22 mouse cellular contexts compared by ENCODE assay signal in genomic region chr1:39676221-39676876, GRCm38 (mm10). TPM values are rescaled to one million over a fixed set of nuclear protein-coding genes. Genes with fewer than 3 reads are reported as not detected.
DNase-seq lines count a peak whose midpoint lies in the region; TF ChIP-seq lines count a peak whose summit lies in the region.
"Had no signal": no experiment of that assay in that cellular context is flagged by ENCODE, and none has a peak within 500 bp of the region (broad histone marks: within the 10 kb centered on the region; RNA-seq: fewer than 3 reads in every experiment).

No protein-coding gene starts in this region.

- H3K27ac ChIP-seq in cerebellum, adult 2 months (ENCODE audit: insufficient read depth, low read length): no peak overlapping the region
- H3K27ac ChIP-seq: embryonic facial prominence, embryonic 12.5 days; forebrain, embryonic 10.5 days; hindbrain, postnatal 0 days; limb, embryonic 12.5 days; liver, embryonic 13.5 days; midbrain, embryonic 15.5 days had no signal

- no peak for TF ChIP-seq CTCF in cerebellum, adult 2 months (IDR thresholded peaks at IDR 0.05; ENCODE audit: borderline replicate concordance, insufficient read depth, low read depth, low read length)

- no peaks in the 10 kb centered on the region for H3K4me1 ChIP-seq in cerebellum, adult 2 months (ENCODE audit: control insufficient read depth, insufficient read depth, low read length)
- H3K4me1 ChIP-seq: embryonic facial prominence, embryonic 12.5 days; liver, embryonic 13.5 days; midbrain, embryonic 15.5 days had no signal

- no peaks in the 10 kb centered on the region for H3K27me3 ChIP-seq in cerebellum, adult 2 months (ENCODE audit: control insufficient read depth, insufficient read depth, low read length)
- H3K27me3 ChIP-seq: embryonic facial prominence, embryonic 12.5 days; heart, embryonic 12.5 days; limb, embryonic 12.5 days; liver, embryonic 13.5 days; midbrain, embryonic 15.5 days had no signal

- peak; percentile 18 to 26 for DNase-seq in kidney, postnatal 4 days
- DNase-seq in kidney, adult 11 months: no peak
- DNase-seq in 3T3-L1 (ENCODE audit: low read depth, low spot score): peak; percentile 80
- peak; percentile 91 for DNase-seq in fibroblast of lung, adult 2 months (ENCODE audit: low read depth)
- peak; percentile 36 for DNase-seq in right cerebral cortex, postnatal 25 days
- DNase-seq in cerebellum, adult 2 months: no peak
- no peak for DNase-seq in urinary bladder, postnatal 14 days (ENCODE audit: low spot score)
- DNase-seq: adrenal gland, postnatal 10 days; cerebellum, adult 18-20 months; gastrocnemius, postnatal 25 days; kidney, adult 18-20 months; kidney, postnatal 14 days; layer of hippocampus, adult 9-11 months; liver, embryonic 13.5 days; thymus, postnatal 36 days had no signal

- WGBS in cerebellum, adult 2 months: 80% methylated on average over 5 of the region's 5 CpGs

- H3K4me3 ChIP-seq in cerebellum, adult 2 months (replicated peaks; ENCODE audit: insufficient read depth, low read depth, low read length): no peak overlapping the region
- H3K4me3 ChIP-seq: embryonic facial prominence, embryonic 12.5 days; forebrain, embryonic 10.5 days; heart, embryonic 12.5 days; limb, embryonic 12.5 days; liver, embryonic 13.5 days; midbrain, embryonic 15.5 days had no signal

- no peak for TF ChIP-seq POLR2A in cerebellum, adult 2 months (IDR thresholded peaks at IDR 0.05; ENCODE audit: borderline replicate concordance, insufficient read depth, low read length)

RNA-seq across cellular contexts. Expression of gene Creg2, which starts 25.1 kb away (rescaled TPM):
- polyA plus RNA-seq in cerebellum, adult 2 months (2012; rRNA removed): 6.0 and 8.2 TPM in 2 replicates
- polyA plus RNA-seq: G1E had no signal

RNA-seq across cellular contexts. Expression of gene Rfx8, which starts 44.4 kb away (rescaled TPM):
- 0.26 and 0.29 TPM in 2 replicates for polyA plus RNA-seq in cerebellum, adult 2 months (2012; rRNA removed)
- polyA plus RNA-seq: G1E had no signal

Comparison
In these comparisons a context has a peak if more than half of its experiments do, and no peak if none do; other contexts are left out.
1. DNase-seq: peak in kidney, postnatal 4 days (2 of 2), 3T3-L1 (single experiment), fibroblast of lung, adult 2 months (single experiment) and right cerebral cortex, postnatal 25 days (single experiment); none in kidney, adult 11 months (single experiment), cerebellum, adult 2 months (0 of 2) and urinary bladder, postnatal 14 days (single experiment).